Mouse (Mus musculus): Measurements from ENCODE around the gene Rnf151. TPM values are rescaled to one million over a fixed set of nuclear protein-coding genes. Genes with fewer than 3 reads are reported as not detected.

Rnf151 gene
- polyA plus RNA-seq (2012; rRNA removed) = 0.34 and 1.4 TPM in 2 replicates

GRCm38 (mm10) chr17:24717943-24718342, at the start of gene Rnf151, which contains the start of gene Rps2:
Rnf151 (minus strand) TSS chr17:24718063.
Rps2 (plus strand) TSS chr17:24718116.

GRCm38 (mm10) chr17:24752415-24753394, 34.8 kb upstream of the Rnf151 start, which contains the start of gene Hs3st6:
Hs3st6 (plus strand) TSS chr17:24752988.

GRCm38 (mm10) chr17:24736330-24737051, 18.6 kb upstream of the Rnf151 start, which contains the start of gene Msrb1:
Msrb1 (plus strand) TSS chr17:24736642.

GRCm38 (mm10) chr17:24727618-24728017, 9.8 kb upstream of the Rnf151 start, which contains the start of gene Rpl3l:
Rpl3l (plus strand) TSS chr17:24727820.

GRCm38 (mm10) chr17:24724184-24724583, 6.3 kb upstream of the Rnf151 start, which contains the start of gene Ndufb10:
Ndufb10 (minus strand) TSS chr17:24724478.

GRCm38 (mm10) chr17:24706982-24707800, 10.7 kb downstream of the Rnf151 start, which contains the start of gene Tbl3:
Tbl3 (minus strand) TSS chr17:24707660.

GRCm38 (mm10) chr17:24696011-24696697, 21.7 kb downstream of the Rnf151 start, which contains the start of the genes Gfer and Noxo1:
Gfer (minus strand) TSS chr17:24696156.
Noxo1 (plus strand) TSS chr17:24696234.

DNA sequence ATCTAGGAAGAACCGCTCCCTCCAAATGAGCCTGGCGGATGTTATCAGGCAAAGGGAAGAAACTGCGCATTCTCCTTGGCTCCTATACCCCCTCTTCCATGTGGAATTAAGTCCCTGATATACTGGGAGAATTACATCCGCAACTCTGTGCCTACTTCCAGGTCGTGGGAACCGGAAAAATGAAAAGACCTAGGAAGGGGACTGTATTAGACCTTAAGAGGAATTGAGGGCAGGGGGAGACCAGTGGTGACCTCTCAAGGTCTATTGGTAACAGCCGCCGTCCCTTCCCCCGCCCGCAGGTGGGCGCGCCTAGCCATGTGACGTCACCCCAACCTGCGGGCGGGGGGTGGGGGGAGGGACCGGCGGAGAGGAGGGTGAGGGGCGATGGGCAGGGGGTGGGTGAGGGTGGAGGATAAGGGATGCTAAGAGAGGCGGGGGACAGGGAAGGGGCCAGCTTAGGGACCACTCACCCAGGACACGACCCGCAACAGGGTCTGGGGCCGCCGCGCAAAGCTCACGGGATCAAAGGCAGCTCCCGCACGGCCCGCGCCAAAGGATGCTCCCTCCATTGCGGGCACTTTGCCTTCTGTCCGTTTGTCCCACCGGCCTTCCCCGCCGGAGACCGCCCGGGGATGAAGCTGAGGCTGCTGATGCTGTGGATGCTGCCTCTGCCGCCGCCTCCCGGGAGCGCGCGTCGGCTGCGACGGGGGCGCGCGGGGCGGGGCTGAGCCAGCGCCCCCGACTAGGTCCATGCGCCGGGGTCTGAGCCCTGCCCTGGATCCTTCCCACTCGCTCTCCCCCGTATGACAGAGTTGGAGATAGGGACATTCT, 28.4 kb downstream of the Rnf151 start, which contains the start of gene Syngr3:
Syngr3 (minus strand) TSS at position 705 of the 831 bp plus-strand sequence.

GRCm38 (mm10) chr17:24669545-24670245, 48.2 kb downstream of the Rnf151 start, which contains the start of gene Zfp598:
Zfp598 (plus strand) TSS chr17:24669687.

Other genes starting within 250 kb of the Rnf151 start
- 146 and 150 TPM in 2 replicates for gene E4f1, start 247.8 kb downstream of the Rnf151 start, polyA plus RNA-seq (2012; rRNA removed)
- gene Pgp, start 247.7 kb downstream of the Rnf151 start, polyA plus RNA-seq (2012; rRNA removed) = 123 and 142 TPM in 2 replicates
- 0.92 and 1.0 TPM in 2 replicates for gene Bricd5, start 244.2 kb downstream of the Rnf151 start, polyA plus RNA-seq (2012; rRNA removed)
- 40.6 and 58.0 TPM in 2 replicates for gene Mlst8, start 239.0 kb downstream of the Rnf151 start, polyA plus RNA-seq (2012; rRNA removed)
- 49.0 and 53.5 TPM in 2 replicates for gene Caskin1, start 229.5 kb downstream of the Rnf151 start, polyA plus RNA-seq (2012; rRNA removed)
- gene Traf7, start 190.1 kb downstream of the Rnf151 start, polyA plus RNA-seq (2012; rRNA removed) = 253 and 318 TPM in 2 replicates
- 0.71 and 1.4 TPM in 2 replicates for gene Rab26, start 183.9 kb downstream of the Rnf151 start, polyA plus RNA-seq (2012; rRNA removed)
- 158 and 173 TPM in 2 replicates for gene Pkd1, start 168.2 kb downstream of the Rnf151 start, polyA plus RNA-seq (2012; rRNA removed)
- 200 and 211 TPM in 2 replicates for gene Tsc2, start 85.4 kb downstream of the Rnf151 start, polyA plus RNA-seq (2012; rRNA removed)
- 33.4 and 40.4 TPM in 2 replicates for gene Nthl1, start 85.4 kb downstream of the Rnf151 start, polyA plus RNA-seq (2012; rRNA removed)
- gene Slc9a3r2, start 67.7 kb downstream of the Rnf151 start, polyA plus RNA-seq (2012; rRNA removed) = 154 and 188 TPM in 2 replicates
- gene Npw, start 59.6 kb downstream of the Rnf151 start, polyA plus RNA-seq (2012; rRNA removed) = 0.40 and 0.53 TPM in 2 replicates
- 118 and 131 TPM in 2 replicates for gene Zfp598, start 48.4 kb downstream of the Rnf151 start, polyA plus RNA-seq (2012; rRNA removed)
- gene Syngr3, start 28.1 kb downstream of the Rnf151 start, polyA plus RNA-seq (2012; rRNA removed) = 1.6 and 1.7 TPM in 2 replicates
- gene Gfer, start 21.9 kb downstream of the Rnf151 start, polyA plus RNA-seq (2012; rRNA removed) = 40.5 and 66.7 TPM in 2 replicates
- 19.1 and 19.6 TPM in 2 replicates for gene Noxo1, start 21.8 kb downstream of the Rnf151 start, polyA plus RNA-seq (2012; rRNA removed)
- 105 and 112 TPM in 2 replicates for gene Tbl3, start 10.4 kb downstream of the Rnf151 start, polyA plus RNA-seq (2012; rRNA removed)
- gene Rps2, start 53 bp upstream of the Rnf151 start, polyA plus RNA-seq (2012; rRNA removed) = 4,445 and 4,526 TPM in 2 replicates
- gene Ndufb10, start 6.4 kb upstream of the Rnf151 start, polyA plus RNA-seq (2012; rRNA removed) = 198 and 335 TPM in 2 replicates
- gene Rpl3l, start 9.8 kb upstream of the Rnf151 start, polyA plus RNA-seq (2012; rRNA removed) = not detected in 2 replicates
- 42.7 and 55.4 TPM in 2 replicates for gene Msrb1, start 18.6 kb upstream of the Rnf151 start, polyA plus RNA-seq (2012; rRNA removed)
- gene Hs3st6, start 34.9 kb upstream of the Rnf151 start, polyA plus RNA-seq (2012; rRNA removed) = 8.5 and 15.0 TPM in 2 replicates
- gene Meiob, start 86.2 kb upstream of the Rnf151 start, polyA plus RNA-seq (2012; rRNA removed) = not detected in 2 replicates
- 105 and 136 TPM in 2 replicates for gene Hagh, start 122.1 kb upstream of the Rnf151 start, polyA plus RNA-seq (2012; rRNA removed)
- 16.7 and 17.3 TPM in 2 replicates for gene Fahd1, start 132.3 kb upstream of the Rnf151 start, polyA plus RNA-seq (2012; rRNA removed)
- gene Igfals, start 147.9 kb upstream of the Rnf151 start, polyA plus RNA-seq (2012; rRNA removed) = 10.1 and 12.4 TPM in 2 replicates
- 33.0 and 41.1 TPM in 2 replicates for gene Nubp2, start 168.3 kb upstream of the Rnf151 start, polyA plus RNA-seq (2012; rRNA removed)
- 112 and 120 TPM in 2 replicates for gene Spsb3, start 168.6 kb upstream of the Rnf151 start, polyA plus RNA-seq (2012; rRNA removed)
- 51.8 and 56.8 TPM in 2 replicates for gene Eme2, start 177.0 kb upstream of the Rnf151 start, polyA plus RNA-seq (2012; rRNA removed)
- 278 and 448 TPM in 2 replicates for gene Mrps34, start 177.1 kb upstream of the Rnf151 start, polyA plus RNA-seq (2012; rRNA removed)
- gene Nme3, start 178.4 kb upstream of the Rnf151 start, polyA plus RNA-seq (2012; rRNA removed) = 76.6 and 85.3 TPM in 2 replicates
- gene Mapk8ip3, start 218.9 kb upstream of the Rnf151 start, polyA plus RNA-seq (2012; rRNA removed) = 180 and 186 TPM in 2 replicates
- 33.5 and 37.9 TPM in 2 replicates for gene Jpt2, start 242.6 kb upstream of the Rnf151 start, polyA plus RNA-seq (2012; rRNA removed)